Mouse (Mus musculus) C2C12 (cell line): ENCODE measurements around the gene Ppm1f.

Experiments
- CEBPB ChIP-seq: IDR thresholded peaks from one replicate; pipeline ENCODE4 v1.6.1; 2011; ENCODE audit warnings: low read depth, mild to moderate bottlenecking, control low read depth, moderate library complexity
- CTCF ChIP-seq: IDR thresholded peaks from one replicate; pipeline ENCODE4 v1.5.1; 2011; ENCODE audit not compliant: control insufficient read depth, insufficient read depth, insufficient read length
- FOSL1 ChIP-seq: IDR thresholded peaks from one replicate; pipeline ENCODE4 v1.8.0; 2011; ENCODE audit warnings: mild to moderate bottlenecking, low read length; ENCODE audit not compliant: poor library complexity, insufficient read depth, severe bottlenecking
- MAX ChIP-seq: IDR thresholded peaks from one replicate; pipeline ENCODE4 v1.6.1; 2011; ENCODE audit warnings: mild to moderate bottlenecking, control low read depth
- MYOD1 ChIP-seq: IDR thresholded peaks from one replicate; pipeline ENCODE4 v1.6.1; 2011; ENCODE audit warnings: low read depth; ENCODE audit not compliant: control insufficient read depth, insufficient read length
- MYOG ChIP-seq: IDR thresholded peaks from one replicate; pipeline ENCODE4 v1.6.1; 2011; ENCODE audit not compliant: control insufficient read depth, insufficient read length; ENCODE audit errors: extremely low read depth
- USF1 ChIP-seq: IDR thresholded peaks from one replicate; pipeline ENCODE4 v1.6.1; 2011; ENCODE audit warnings: low read depth, mild to moderate bottlenecking, control low read depth, moderate library complexity

DNA sequence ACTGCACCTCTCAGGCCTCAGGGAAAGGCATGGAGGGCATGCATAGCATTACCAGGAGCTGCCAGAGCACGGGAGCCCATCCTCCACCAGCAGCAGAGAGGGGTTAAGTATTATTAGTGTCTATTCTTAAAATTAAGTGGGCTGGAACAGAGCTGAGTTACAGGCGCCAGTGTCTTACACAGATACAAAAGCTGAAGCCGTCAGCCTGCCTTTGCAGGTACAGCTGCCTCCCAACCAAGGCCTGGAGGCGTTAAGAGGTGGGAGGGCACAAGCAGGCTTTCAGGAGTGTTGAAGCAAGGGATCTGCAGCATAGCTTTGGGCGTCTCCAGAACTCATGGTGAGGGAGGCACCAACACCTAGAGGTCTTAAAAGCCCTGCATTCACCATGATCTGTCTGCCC lies 30.3 kb downstream of the Ppm1f start:
- TF ChIP-seq CTCF: no peak
- no peak for TF ChIP-seq USF1
- no peak for TF ChIP-seq MYOG
- no peak for TF ChIP-seq MAX
- no peak for TF ChIP-seq FOSL1
- TF ChIP-seq CEBPB: no peak
- no peak for TF ChIP-seq MYOD1
